Mouse (Mus musculus) brain, embryonic 14.5 days (tissue): Measurements from ENCODE around the gene Trdmt1.

Experiments used
- CTCF ChIP-seq: fragments of 200-500 bp; IDR thresholded peaks from 2 replicates; pipeline ENCODE4 v1.5.1; 2012; ENCODE audit warnings: inconsistent platforms, mild to moderate bottlenecking, moderate library complexity, borderline replicate concordance; ENCODE audit not compliant: insufficient read depth, insufficient read length; ENCODE audit errors: extremely low read depth
- POLR2A ChIP-seq: fragments of 200-500 bp; IDR thresholded peaks from 2 replicates; pipeline ENCODE4 v1.6.1; 2012; ENCODE audit warnings: mild to moderate bottlenecking, inconsistent platforms, borderline replicate concordance; ENCODE audit not compliant: poor library complexity, insufficient read depth, insufficient read length, severe bottlenecking; ENCODE audit errors: extremely low read depth

- no peak for TF ChIP-seq POLR2A
- TF ChIP-seq CTCF = no peak
These were observed 51.5 kb downstream of the Trdmt1 start for GRCm38 (mm10) chr2:13492927-13493326.
